Mouse (Mus musculus) liver, adult 2 months (tissue): ENCODE data around the gene Gpalpp1. TPM values are rescaled to one million over a fixed set of nuclear protein-coding genes. Genes with fewer than 3 reads are reported as not detected.
A peak's percentile ranks its signal among the peaks of the same experiment; 100 is the strongest.

Source experiments
- DNase-seq: peaks from one replicate; pipeline ENCODE4 v3.0.0-alpha.2; 2011; ENCODE audit warnings: low read depth, low spot score; ENCODE audit errors: extremely low read depth
- H3K27ac ChIP-seq: fragments of 200-500 bp; replicated peaks from 2 replicates; pipeline ENCODE4 v1.5.1; 2012; ENCODE audit warnings: low read depth, mild to moderate bottlenecking, control low read depth, inconsistent platforms, low read length; ENCODE audit not compliant: insufficient read depth
- H3K27me3 ChIP-seq: fragments of 200-500 bp; 2 replicates; pipeline ENCODE4 v1.6.1; 2012; ENCODE audit warnings: mild to moderate bottlenecking, moderate library complexity, low read length, inconsistent platforms; ENCODE audit not compliant: control insufficient read depth, insufficient read depth
- H3K36me3 ChIP-seq: fragments of 200-500 bp; 2 replicates; pipeline ENCODE4 v1.6.1; 2012; ENCODE audit warnings: low read length, inconsistent platforms; ENCODE audit not compliant: control insufficient read depth, insufficient read depth
- H3K4me1 ChIP-seq: fragments of 200-500 bp; 2 replicates; pipeline ENCODE4 v1.6.1; 2011; ENCODE audit warnings: low read length; ENCODE audit not compliant: control insufficient read depth, insufficient read depth
- H3K4me3 ChIP-seq: fragments of 200-500 bp; 2 replicates; pipeline ENCODE4 v1.5.1; 2011; ENCODE audit warnings: low read depth, mild to moderate bottlenecking, control low read depth, low read length, moderate library complexity; ENCODE audit not compliant: insufficient read depth
- H3K79me2 ChIP-seq: fragments of 200-500 bp; 2 replicates; pipeline ENCODE4 v1.6.1; 2012; ENCODE audit warnings: inconsistent platforms, mild to moderate bottlenecking, low read length, moderate library complexity; ENCODE audit not compliant: control insufficient read depth, insufficient read depth
- H3K9ac ChIP-seq: fragments of 200-500 bp; 2 replicates; pipeline ENCODE4 v1.6.1; 2012; ENCODE audit warnings: low read depth, mild to moderate bottlenecking, control low read depth, inconsistent platforms, low read length
- CTCF ChIP-seq: fragments of 200-500 bp; IDR thresholded peaks from 2 replicates; pipeline ENCODE4 v1.5.1; 2011; ENCODE audit warnings: low read depth, low read length, control low read depth
- POLR2A ChIP-seq: fragments of 200-500 bp; IDR thresholded peaks from 2 replicates; pipeline ENCODE4 v1.6.1; 2011; ENCODE audit warnings: low read length, control low read depth; ENCODE audit not compliant: insufficient read depth; ENCODE audit errors: extremely low read depth
- WGBS: fragments of 180-500 bp; shearing (Covaris S2); methylation state at CpG from one replicate; pipeline ENCODE4 v1.1.7; 2018; 5-methylcytosine and 5-hydroxymethylcytosine counted together
- polyA plus RNA-seq: library from polyadenylated mRNA; depleted of rRNA; stranded (reverse); fragments of >200 nt; gene quantifications from 2 replicates; pipeline ENCODE4 v1.2.3, GENCODE M21; 2012
- total RNA-seq: library from RNA; depleted of rRNA; stranded (reverse); fragments of >200 nt; gene quantifications from 2 replicates; pipeline ENCODE4 v1.2.3, GENCODE M21; 2014

The Gpalpp1 gene
- total and polyA plus RNA-seq, 2 experiments = 2.0 to 8.6 TPM

GRCm38 (mm10) chr14:76097244-76097643, 13.3 kb downstream of the Gpalpp1 start:
- Histone ChIP-seq H3K27ac (no peak overlapping the region), H3K4me3 (no peak overlapping the region), H3K27me3 (no peaks in the 10 kb centered on the region), H3K36me3 (peaks cover 61% of the 10 kb centered on the region), H3K79me2 (no peaks in the 10 kb centered on the region), H3K9ac (no peak overlapping the region), H3K4me1 (no peaks in the 10 kb centered on the region)
- TF ChIP-seq POLR2A (no peak), CTCF (no peak)
- no peak for DNase-seq
- WGBS = 87% methylated on average over 7 of the region's 7 CpGs

GRCm38 (mm10) chr14:76084188-76084587, 26.4 kb downstream of the Gpalpp1 start:
- no peaks in the 10 kb centered on the region for H3K79me2 ChIP-seq
- H3K9ac ChIP-seq = no peak overlapping the region
- H3K4me3 ChIP-seq = no peak overlapping the region
- no peak for DNase-seq
- H3K27ac ChIP-seq = no peak overlapping the region
- TF ChIP-seq CTCF = no peak
- no peak for TF ChIP-seq POLR2A
- H3K4me1 ChIP-seq = no peaks in the 10 kb centered on the region
- peaks cover 3% of the 10 kb centered on the region; the same call in 1 of the 2 replicates for H3K36me3 ChIP-seq
- no peaks in the 10 kb centered on the region for H3K27me3 ChIP-seq
- 64% methylated on average over 3 of the region's 3 CpGs for WGBS

- Histone ChIP-seq H3K79me2 (no peaks in the 10 kb centered on the region), H3K9ac (no peak overlapping the region), H3K36me3 (no peaks in the 10 kb centered on the region), H3K27ac (no peak overlapping the region), H3K27me3 (no peaks in the 10 kb centered on the region), H3K4me3 (no peak overlapping the region), H3K4me1 (no peaks in the 10 kb centered on the region)
- 87% methylated on average over 13 of the region's 13 CpGs for WGBS
- no peak for DNase-seq
- TF ChIP-seq CTCF = no peak
- TF ChIP-seq POLR2A = no peak
Observed at GRCm38 (mm10) chr14:76082086-76082636, 28.4 kb downstream of the Gpalpp1 start.

- 70% methylated on average over 11 of the region's 11 CpGs for WGBS
- Histone ChIP-seq H3K4me1 (no peaks in the 10 kb centered on the region), H3K36me3 (no peaks in the 10 kb centered on the region), H3K9ac (no peak overlapping the region), H3K79me2 (no peaks in the 10 kb centered on the region), H3K27ac (no peak overlapping the region), H3K4me3 (no peak overlapping the region), H3K27me3 (no peaks in the 10 kb centered on the region)
- peak; percentile 6 for DNase-seq
- TF ChIP-seq POLR2A (no peak), CTCF (no peak)
Observed at GRCm38 (mm10) chr14:76081451-76081850, 29.1 kb downstream of the Gpalpp1 start.

GRCm38 (mm10) chr14:76077088-76077491, 33.5 kb downstream of the Gpalpp1 start:
- peak; percentile 23 for DNase-seq
- TF ChIP-seq CTCF (peak; percentile 39; the same call in 1 of the 2 replicates), POLR2A (no peak)
- no peaks in the 10 kb centered on the region for H3K36me3 ChIP-seq
- H3K79me2 ChIP-seq = no peaks in the 10 kb centered on the region
- no peaks in the 10 kb centered on the region for H3K4me1 ChIP-seq
- H3K4me3 ChIP-seq = no peak overlapping the region
- no peak overlapping the region for H3K27ac ChIP-seq
- no peak overlapping the region for H3K9ac ChIP-seq
- WGBS = 41% methylated on average over 9 of the region's 9 CpGs
- no peaks in the 10 kb centered on the region for H3K27me3 ChIP-seq

- 68% methylated on average over 4 of the region's 4 CpGs for WGBS
- DNase-seq = no peak
- no peak overlapping the region for H3K4me3 ChIP-seq
Observed at GRCm38 (mm10) chr14:76076602-76077001, 34.0 kb downstream of the Gpalpp1 start.

More at GRCm38 (mm10) chr14:76076602-76077001, 34.0 kb downstream of the Gpalpp1 start:
- no peaks in the 10 kb centered on the region for H3K27me3 ChIP-seq
- no peak overlapping the region for H3K27ac ChIP-seq
- TF ChIP-seq CTCF (no peak), POLR2A (no peak)
- H3K9ac ChIP-seq = no peak overlapping the region
- H3K79me2 ChIP-seq = no peaks in the 10 kb centered on the region
- no peaks in the 10 kb centered on the region for H3K36me3 ChIP-seq
- no peaks in the 10 kb centered on the region for H3K4me1 ChIP-seq
